Mouse (Mus musculus) cerebellum, postnatal 14 days (tissue): ENCODE results near the gene Hibadh.

Experiments
- DNase-seq, 2 experiments: peaks; one replicate each; pipeline ENCODE4 v3.0.0; 2021; ENCODE audit warnings: mixed read lengths in 2 of 2

Hibadh gene

GRCm38 (mm10) chr6:52501479-52501878, 138.7 kb downstream of the Hibadh start:
- DNase-seq = no peak
